Mouse (Mus musculus) forebrain, embryonic 12.5 days (tissue): ENCODE data around the gene Adgrl1. TPM values are rescaled to one million over a fixed set of nuclear protein-coding genes. Genes with fewer than 3 reads are reported as not detected.

Experiments
- ATAC-seq: fragments of 200-750 bp; cut with Nextera tagmentation; 2 replicates; pipeline ENCODE4 v1.8.0; 2017; ENCODE audit warnings: moderate TSS enrichment; ENCODE audit not compliant: low FRiP score
- H3K27ac ChIP-seq: fragments of 300-500 bp; sonication (generic); 2 replicates; pipeline ENCODE4 v1.5.1; 2016; ENCODE audit warnings: mild to moderate bottlenecking
- H3K27me3 ChIP-seq: fragments of 300-500 bp; sonication (generic); 2 replicates; pipeline ENCODE4 v1.6.1; 2016; ENCODE audit warnings: mild to moderate bottlenecking
- H3K36me3 ChIP-seq: fragments of 300-500 bp; sonication (generic); replicated peaks from 2 replicates; pipeline ENCODE4 v1.6.1; 2016; ENCODE audit warnings: mild to moderate bottlenecking
- H3K4me1 ChIP-seq: fragments of 300-500 bp; sonication (generic); 2 replicates; pipeline ENCODE4 v1.6.1; 2016
- H3K4me2 ChIP-seq: fragments of 300-500 bp; sonication (generic); 2 replicates; pipeline ENCODE4 v1.6.1; 2016; ENCODE audit warnings: mild to moderate bottlenecking, moderate library complexity
- H3K4me3 ChIP-seq: fragments of 300-500 bp; sonication (generic); replicated peaks from 2 replicates; pipeline ENCODE4 v1.5.1; 2016; ENCODE audit warnings: mild to moderate bottlenecking
- H3K9ac ChIP-seq: fragments of 300-500 bp; sonication (generic); 2 replicates; pipeline ENCODE4 v1.6.1; 2016; ENCODE audit warnings: mild to moderate bottlenecking
- H3K9me3 ChIP-seq: fragments of 300-500 bp; sonication (generic); 2 replicates; pipeline ENCODE4 v1.6.1; 2016
- WGBS: fragments of 180-500 bp; shearing (Covaris S2); methylation state at CpG from one replicate; pipeline ENCODE4 v1.1.7; 2016; 5-methylcytosine and 5-hydroxymethylcytosine counted together
- polyA plus RNA-seq: library from polyadenylated mRNA; unstranded; fragments of >200 nt; fragmentation: Nextera tagmentation; extraction: Ambion mirVana; gene quantifications from 2 replicates; pipeline ENCODE4 v1.2.1, GENCODE M21; 2016

Gene Adgrl1
- 30.4 and 31.3 TPM in 2 replicates for polyA plus RNA-seq

DNA sequence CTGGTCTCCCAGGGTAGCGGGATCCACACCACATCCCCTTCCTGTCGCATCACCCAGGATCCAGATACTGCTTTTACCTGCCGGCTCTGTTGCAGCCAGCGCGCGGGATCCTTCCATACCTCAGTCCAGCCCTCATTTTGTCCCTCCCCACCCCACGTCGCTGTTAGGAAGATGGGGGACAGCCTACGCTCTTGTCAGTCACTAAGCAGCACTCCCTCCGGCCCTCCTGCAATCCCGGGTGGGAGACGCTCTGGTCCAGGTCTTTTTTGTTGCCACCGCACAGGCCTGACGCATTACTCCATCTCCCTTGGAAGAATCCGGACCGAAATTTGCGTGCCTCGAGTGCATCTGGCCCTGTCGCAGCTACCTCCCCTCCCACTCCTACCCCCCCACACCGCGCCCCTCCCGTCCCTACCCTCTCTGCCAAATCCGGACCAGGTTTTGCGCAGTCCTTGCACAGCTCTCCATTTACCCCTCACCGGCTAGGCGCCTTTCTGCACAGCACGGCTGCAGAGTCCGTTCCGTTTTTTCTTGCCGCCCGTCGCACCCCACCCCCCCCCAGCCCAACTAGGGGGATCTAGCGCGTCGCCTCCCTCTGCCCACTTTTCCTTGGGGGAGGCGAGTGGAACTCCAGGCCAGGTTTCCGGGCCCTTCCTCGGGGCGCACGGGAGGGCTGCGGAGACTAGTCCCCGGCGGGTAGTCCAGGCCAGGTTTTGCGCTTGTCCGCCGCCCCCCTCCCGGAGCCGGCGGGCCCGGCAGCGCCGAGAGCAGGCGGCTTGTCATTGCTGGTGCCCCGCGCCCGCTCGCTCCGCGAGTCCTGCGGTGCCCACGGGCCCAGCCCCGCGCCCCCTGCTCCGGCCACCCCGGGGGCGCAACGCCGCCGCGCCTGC lies at the start of gene Adgrl1:
TSS of gene Adgrl1 (plus strand) at position 743 of the 890 bp plus-strand sequence.
- Histone ChIP-seq H3K4me2 (peak within 1 kb of the TSS; percentile 84), H3K4me1 (peaks cover 58% of the 10 kb centered on the region), H3K4me3 (peak within 1 kb of the TSS; percentile 96), H3K27ac (peak within 1 kb of the TSS; percentile 99), H3K27me3 (peaks cover 23% of the 10 kb centered on the region), H3K36me3 (no peaks in the 10 kb centered on the region), H3K9ac (peak within 1 kb of the TSS; percentile 91), H3K9me3 (no peaks in the 10 kb centered on the region)
- under 1% methylated on average over 70 of the region's 70 CpGs for WGBS
- peak; percentile 90 for ATAC-seq

DNA sequence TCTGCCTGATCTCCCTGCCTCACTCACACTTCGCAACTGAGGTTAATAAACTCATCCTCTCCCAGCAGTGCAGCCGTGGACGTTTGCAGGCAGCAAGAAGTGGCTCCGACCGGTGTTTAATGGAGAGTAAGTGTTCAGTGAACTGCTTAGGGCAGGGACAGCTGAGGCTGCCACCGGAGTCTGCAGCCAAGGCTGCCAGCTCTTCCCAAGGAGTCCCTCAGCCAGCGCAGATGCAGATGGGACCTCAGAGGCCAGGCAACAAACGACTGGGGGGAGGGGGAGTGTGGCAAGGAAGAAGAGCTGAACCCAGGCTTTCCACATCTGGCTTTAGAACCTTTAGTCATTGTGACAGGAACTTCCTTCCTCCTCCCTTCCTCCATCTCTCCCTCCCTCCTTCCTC lies 47.6 kb upstream of the Adgrl1 start:
- Histone ChIP-seq H3K4me2 (no peak overlapping the region), H3K27ac (no peak overlapping the region), H3K9me3 (peaks cover 10% of the 10 kb centered on the region; the same call in 1 of the 2 replicates), H3K9ac (no peak overlapping the region), H3K36me3 (no peaks in the 10 kb centered on the region), H3K4me1 (no peaks in the 10 kb centered on the region), H3K4me3 (no peak overlapping the region), H3K27me3 (peaks cover 4% of the 10 kb centered on the region; the same call in 1 of the 2 replicates)
- WGBS = 21% methylated on average over 8 of the region's 8 CpGs
- ATAC-seq = no peak

DNA sequence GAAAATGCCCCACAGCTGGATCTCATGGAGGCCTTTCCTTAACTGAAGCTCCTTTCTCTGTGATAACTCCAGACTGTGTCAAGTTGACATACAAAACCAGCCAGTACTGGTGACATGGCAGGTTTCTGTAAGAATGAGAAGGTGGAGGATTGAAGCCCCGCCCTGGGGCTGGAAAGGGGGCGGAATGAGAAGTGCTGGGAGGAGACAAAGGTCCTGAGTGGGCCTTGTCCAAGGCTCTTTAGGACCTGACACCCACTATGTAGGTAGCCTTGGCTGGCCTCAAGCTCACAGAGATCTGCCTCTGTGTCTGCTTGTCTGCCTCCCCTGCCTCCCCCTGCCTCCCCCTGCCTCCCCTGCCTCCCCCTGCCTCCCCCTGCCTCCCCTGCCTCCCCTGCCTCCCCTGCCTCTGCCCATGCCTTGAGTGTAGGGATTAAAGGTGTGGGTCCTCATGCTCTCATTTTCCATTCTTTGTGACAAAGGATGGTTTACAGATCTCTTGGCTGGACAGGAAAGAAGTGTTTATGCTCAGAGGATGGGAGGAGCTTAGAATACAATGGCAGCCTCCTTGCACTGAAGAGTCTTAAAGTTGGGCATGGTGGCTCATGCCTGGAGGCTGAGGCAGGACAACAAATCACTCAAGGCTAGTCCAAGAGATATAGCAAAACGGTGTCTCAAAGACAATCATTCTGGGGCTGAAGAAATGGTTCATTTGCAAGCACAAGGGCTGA lies 46.4 kb upstream of the Adgrl1 start:
- H3K27me3 ChIP-seq = peaks cover 4% of the 10 kb centered on the region; the same call in 1 of the 2 replicates
- H3K4me1 ChIP-seq = no peaks in the 10 kb centered on the region
- 70% methylated on average over 3 of the region's 3 CpGs for WGBS

DNA sequence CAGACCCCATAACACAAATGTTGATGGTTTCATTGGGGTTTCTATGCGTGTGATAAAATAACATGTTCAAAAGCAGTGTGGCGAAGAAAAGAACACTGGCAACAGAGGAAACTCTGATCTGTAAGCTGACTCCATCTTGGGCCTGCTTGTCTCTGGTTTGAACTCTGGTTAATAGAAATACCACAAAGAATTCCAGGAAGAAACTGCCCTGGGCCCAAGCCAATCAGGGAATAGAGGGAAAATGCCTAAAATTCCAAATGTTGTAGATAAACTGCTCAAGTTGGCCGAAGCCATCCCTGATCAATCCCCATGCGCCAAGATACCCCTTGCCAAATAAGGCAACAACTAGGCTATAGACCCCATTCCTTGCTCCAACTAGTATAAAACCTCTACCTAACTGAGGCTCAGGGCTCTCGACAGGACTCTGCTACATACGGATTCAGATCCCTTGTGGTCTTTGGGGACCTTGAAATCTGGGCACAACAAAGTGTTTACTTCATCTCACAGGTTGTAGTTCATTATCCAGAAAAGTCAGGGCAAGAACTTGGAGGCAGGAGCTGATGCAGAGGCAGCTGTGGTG lies 43.3 kb upstream of the Adgrl1 start:
- no peaks in the 10 kb centered on the region for H3K4me1 ChIP-seq
- 88% methylated on average over 6 of the region's 6 CpGs for WGBS

More for the DNA sequence above, 46.4 kb upstream of the Adgrl1 start:
- H3K9ac ChIP-seq = no peak overlapping the region
- ATAC-seq = no peak
- H3K9me3 ChIP-seq = 0 out of 2 replicates have a peak, but pooled peaks cover 2% of the 10 kb centered on the region
- H3K4me2 ChIP-seq = no peak overlapping the region
- no peak overlapping the region for H3K27ac ChIP-seq
- H3K36me3 ChIP-seq = no peaks in the 10 kb centered on the region
- no peak overlapping the region for H3K4me3 ChIP-seq

DNA sequence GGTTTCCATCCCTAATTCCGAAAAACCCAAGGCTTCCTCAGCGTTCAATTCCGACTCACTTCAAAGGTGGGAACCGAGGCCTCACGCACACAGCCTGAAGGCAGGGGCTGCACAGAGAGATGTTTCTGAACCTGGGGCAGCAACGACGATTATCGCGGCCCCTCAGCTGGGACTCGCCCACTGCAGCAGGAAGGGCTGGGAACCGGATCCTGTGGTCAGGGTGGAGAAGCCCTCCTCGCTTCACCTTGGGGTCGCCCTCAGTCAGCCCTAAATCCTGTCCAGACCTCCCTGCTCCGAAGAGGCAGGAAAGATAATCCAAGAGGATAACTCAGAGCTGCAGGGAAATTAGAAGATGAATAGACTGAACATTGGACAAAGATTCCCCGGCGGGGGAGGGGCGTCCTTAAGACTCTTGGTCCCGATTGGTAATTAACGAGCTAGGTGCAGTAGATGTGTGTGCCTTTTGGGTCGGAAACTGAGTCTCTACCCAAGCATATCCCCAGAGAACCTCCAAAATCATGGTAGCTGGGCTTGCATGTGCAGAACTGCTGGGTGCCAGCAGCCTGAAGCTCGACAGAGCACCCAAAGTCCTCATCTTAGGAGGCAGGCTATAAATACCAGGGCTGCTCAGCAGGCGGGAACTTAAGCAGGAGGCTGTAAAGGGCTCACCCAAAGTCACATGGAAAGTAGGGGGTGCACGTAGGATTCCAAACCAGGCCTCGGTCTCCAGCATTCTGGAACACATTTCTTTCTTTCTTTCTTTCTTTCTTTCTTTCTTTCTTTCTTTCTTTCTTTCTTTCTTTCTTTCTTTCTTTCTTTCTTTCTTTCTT lies 37.3 kb upstream of the Adgrl1 start:
- H3K9ac ChIP-seq = no peak overlapping the region
- no peaks in the 10 kb centered on the region for H3K36me3 ChIP-seq
- 6% methylated on average over 24 of the region's 24 CpGs for WGBS
- peaks cover 9% of the 10 kb centered on the region for H3K4me1 ChIP-seq
- peak overlapping the region; percentile 23 for H3K4me3 ChIP-seq
- no peak overlapping the region for H3K27ac ChIP-seq
- no peak for ATAC-seq
- H3K4me2 ChIP-seq = peak overlapping the region; percentile 45
- H3K9me3 ChIP-seq = no peaks in the 10 kb centered on the region
- H3K27me3 ChIP-seq = no peaks in the 10 kb centered on the region

More for the DNA sequence above, 43.3 kb upstream of the Adgrl1 start:
- no peaks in the 10 kb centered on the region for H3K36me3 ChIP-seq
- no peak overlapping the region for H3K4me3 ChIP-seq
- H3K27ac ChIP-seq = no peak overlapping the region
- no peak overlapping the region for H3K9ac ChIP-seq
- peaks cover 4% of the 10 kb centered on the region; the same call in 1 of the 2 replicates for H3K27me3 ChIP-seq
- H3K9me3 ChIP-seq = no peaks in the 10 kb centered on the region
- H3K4me2 ChIP-seq = no peak overlapping the region
- no peak for ATAC-seq

DNA sequence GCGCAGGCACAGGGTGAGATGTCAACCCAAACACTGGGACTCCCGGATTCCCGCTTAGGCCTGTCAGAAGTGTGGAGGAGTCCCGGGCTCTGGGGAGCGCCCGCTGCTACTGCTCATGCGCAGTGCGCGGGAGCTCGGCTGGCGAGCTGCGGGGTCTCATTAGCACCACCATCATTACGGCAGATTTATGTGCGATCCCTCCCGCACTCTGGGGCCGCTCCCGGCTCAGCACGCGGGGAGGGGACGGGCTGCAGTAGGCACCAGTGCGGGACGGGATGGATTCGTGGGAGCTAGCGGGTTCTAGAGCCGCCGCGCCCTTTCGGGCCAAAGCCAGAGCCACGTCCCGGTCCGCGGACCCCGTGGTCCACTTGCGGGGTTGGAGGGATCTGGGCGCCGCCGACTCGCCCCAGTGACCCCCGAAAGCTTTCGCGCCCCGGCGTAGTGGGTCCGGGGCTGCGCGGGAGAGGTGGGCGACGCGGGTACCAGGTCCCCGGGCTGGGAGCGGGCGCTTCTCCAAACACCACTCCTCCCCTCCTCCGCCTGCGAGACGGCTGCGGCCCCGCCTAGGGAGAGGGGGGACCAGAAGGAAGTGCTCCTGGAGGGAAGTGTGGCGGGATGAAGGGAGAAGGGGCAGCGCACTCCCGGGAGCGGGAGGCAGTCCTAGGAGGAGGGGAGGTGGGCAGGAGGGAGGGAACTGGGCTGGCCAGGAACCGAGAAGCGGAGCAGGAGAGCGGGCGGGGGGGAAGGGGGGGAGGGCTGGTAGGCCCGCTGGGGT lies 24.8 kb upstream of the Adgrl1 start:
- peak overlapping the region; percentile 80 for H3K9ac ChIP-seq
- H3K4me3 ChIP-seq = peak overlapping the region; percentile 67

DNA sequence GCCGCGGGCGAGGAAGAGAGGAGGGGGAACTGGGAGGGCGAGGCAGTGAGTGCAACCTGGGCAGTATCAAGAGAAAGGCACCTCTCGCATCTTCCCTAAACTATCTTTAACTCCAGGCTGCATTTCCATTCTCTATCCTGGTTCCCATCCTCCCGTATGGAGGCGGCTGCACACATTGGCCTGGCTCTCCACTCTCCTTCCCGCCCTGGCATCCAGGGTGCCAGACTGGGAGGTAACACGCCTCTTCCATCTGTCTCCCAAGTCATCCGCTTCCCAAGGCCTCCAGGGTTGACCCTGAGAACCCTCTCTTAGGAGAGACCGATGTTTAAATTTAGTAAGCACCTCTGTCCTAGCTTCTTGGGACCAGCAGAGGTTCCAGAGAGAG lies 24.3 kb upstream of the Adgrl1 start:
- under 1% methylated on average over 8 of the region's 11 CpGs for WGBS
- Histone ChIP-seq H3K27me3 (peaks cover 21% of the 10 kb centered on the region), H3K4me1 (peaks cover 26% of the 10 kb centered on the region)

More for the DNA sequence above, 24.8 kb upstream of the Adgrl1 start:
- under 1% methylated on average over 63 of the region's 66 CpGs for WGBS
- peak; percentile 86 for ATAC-seq
- Histone ChIP-seq H3K4me1 (peaks cover 26% of the 10 kb centered on the region), H3K27ac (peak overlapping the region; percentile 81), H3K36me3 (no peaks in the 10 kb centered on the region), H3K4me2 (peak overlapping the region; percentile 91), H3K27me3 (peaks cover 21% of the 10 kb centered on the region), H3K9me3 (0 out of 2 replicates have a peak, but pooled peaks cover 4% of the 10 kb centered on the region)

DNA sequence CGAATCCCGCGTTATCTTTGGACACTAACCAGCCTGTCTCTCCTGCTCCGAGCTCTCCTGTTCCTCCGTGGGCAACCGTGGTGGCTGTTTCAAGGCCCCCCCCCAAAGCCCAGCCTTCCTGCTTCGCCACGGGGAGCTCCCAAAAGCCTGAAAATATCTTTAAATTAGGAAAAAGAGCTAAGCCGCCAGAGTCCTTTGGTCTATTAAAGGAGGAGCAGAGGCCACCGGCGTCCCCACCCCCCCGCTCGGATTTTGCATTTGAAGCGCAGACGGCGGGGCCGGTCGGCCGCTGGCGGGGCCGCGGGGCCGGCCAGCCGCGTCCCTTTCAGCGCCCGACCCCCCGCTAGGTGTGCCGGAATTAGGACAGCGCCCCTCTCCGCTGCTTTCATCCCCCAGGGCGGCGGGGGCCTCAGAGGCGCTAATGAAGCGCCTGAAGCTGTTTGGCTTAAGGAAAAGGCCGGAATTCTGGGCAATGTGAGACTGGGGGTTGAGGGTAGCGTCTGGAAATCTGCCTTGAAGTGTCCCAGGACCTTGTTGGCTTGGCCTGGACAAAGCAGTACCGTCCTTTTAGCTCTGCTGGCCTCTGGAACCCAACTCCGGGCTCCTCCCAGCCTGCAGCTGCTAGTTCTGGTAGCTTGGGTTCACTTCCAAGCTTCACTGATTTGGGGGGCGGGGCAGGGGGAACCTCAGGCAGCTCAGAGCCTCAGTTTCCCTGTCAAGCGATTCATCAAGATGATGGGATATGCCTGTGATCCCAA lies 23.6 kb upstream of the Adgrl1 start:
- WGBS = under 1% methylated on average over 41 of the region's 41 CpGs
- Histone ChIP-seq H3K9ac (peak overlapping the region; percentile 80), H3K27ac (peak overlapping the region; percentile 81), H3K4me1 (peaks cover 26% of the 10 kb centered on the region), H3K27me3 (peaks cover 21% of the 10 kb centered on the region), H3K4me3 (peak overlapping the region; percentile 67), H3K36me3 (no peaks in the 10 kb centered on the region), H3K9me3 (0 out of 2 replicates have a peak, but pooled peaks cover 4% of the 10 kb centered on the region), H3K4me2 (peak overlapping the region; percentile 91)
- peak; percentile 33 for ATAC-seq

More for the DNA sequence above, 24.3 kb upstream of the Adgrl1 start:
- Histone ChIP-seq H3K4me3 (peak overlapping the region; percentile 67), H3K36me3 (no peaks in the 10 kb centered on the region), H3K9ac (peak overlapping the region; percentile 80), H3K9me3 (0 out of 2 replicates have a peak, but pooled peaks cover 4% of the 10 kb centered on the region), H3K27ac (peak overlapping the region; percentile 81), H3K4me2 (peak overlapping the region; percentile 91)
- peak; percentile 54 for ATAC-seq

DNA sequence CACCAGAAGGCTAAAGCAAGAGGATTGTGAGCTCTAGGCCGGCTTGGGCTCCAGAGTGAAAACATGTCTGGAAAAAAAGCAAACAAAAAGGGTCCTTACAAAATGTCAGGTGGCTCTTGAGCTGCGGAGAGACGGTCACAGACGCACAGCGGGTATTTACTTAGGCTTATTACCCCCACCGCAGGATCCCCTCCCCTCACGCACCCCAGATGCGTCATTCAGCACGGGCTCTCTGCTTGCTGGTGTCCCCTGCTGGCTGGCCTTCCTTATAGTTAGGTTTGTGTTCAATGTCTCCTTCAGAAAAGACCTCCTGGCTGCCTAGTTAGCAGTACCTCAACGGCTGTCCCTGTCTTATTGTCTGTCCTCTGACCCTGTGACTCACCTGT lies 23.1 kb upstream of the Adgrl1 start:
- Histone ChIP-seq H3K9me3 (0 out of 2 replicates have a peak, but pooled peaks cover 4% of the 10 kb centered on the region), H3K9ac (no peak overlapping the region), H3K4me1 (peaks cover 26% of the 10 kb centered on the region), H3K36me3 (no peaks in the 10 kb centered on the region), H3K4me3 (peak overlapping the region; percentile 67; the same call in 1 of the 2 replicates), H3K4me2 (peak overlapping the region; percentile 91), H3K27me3 (peaks cover 21% of the 10 kb centered on the region), H3K27ac (peak overlapping the region; percentile 81; the same call in 1 of the 2 replicates)
- ATAC-seq = no peak
- WGBS = under 1% methylated on average over 10 of the region's 10 CpGs

DNA sequence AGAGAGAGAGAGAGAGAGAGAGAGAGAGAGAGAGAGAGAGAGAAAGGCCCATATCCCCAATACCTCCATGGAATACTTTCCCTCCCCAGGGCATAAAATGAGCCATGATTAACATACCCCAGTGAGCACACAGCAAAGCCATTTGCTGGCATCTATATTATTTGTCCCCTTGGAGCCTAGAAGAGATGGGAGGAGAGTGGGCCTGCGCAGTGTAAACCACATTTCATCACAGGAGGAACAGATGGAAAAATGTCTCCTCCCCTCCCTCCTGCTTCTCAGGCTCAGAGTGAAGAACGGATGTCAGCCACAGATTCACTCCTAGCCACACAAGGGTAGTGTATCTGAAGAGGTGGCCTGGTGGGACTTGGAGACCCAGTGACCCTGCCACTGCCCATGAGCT lies 11.5 kb upstream of the Adgrl1 start:
- WGBS = 71% methylated on average over 2 of the region's 2 CpGs
- H3K27ac ChIP-seq = no peak overlapping the region

More for the DNA sequence above, 11.5 kb upstream of the Adgrl1 start:
- no peaks in the 10 kb centered on the region for H3K4me1 ChIP-seq
- H3K4me3 ChIP-seq = no peak overlapping the region
- H3K9ac ChIP-seq = no peak overlapping the region
- H3K27me3 ChIP-seq = peaks cover 16% of the 10 kb centered on the region; the same call in 1 of the 2 replicates
- no peaks in the 10 kb centered on the region for H3K36me3 ChIP-seq
- no peak for ATAC-seq
- H3K4me2 ChIP-seq = no peak overlapping the region
- H3K9me3 ChIP-seq = no peaks in the 10 kb centered on the region
